Mouse (Mus musculus) MEL (cell line): ENCODE measurements at regions not wholly inside any gene's neighbourhood (a gene's known extent, or its start where the extent isn't known, plus 50 kb on each side); places are given as distances from the start of the nearest gene placed in this dataset.

Experiments
- CTCF ChIP-seq, 3 experiments: IDR thresholded peaks in 2 of 3; conservative IDR thresholded peaks in 1 of 3; 2 replicates each; pipeline ENCODE4 v1.5.1; 2011 to 2012; ENCODE audit warnings: low read length in 3 of 3, low read depth in 2 of 3, mild to moderate bottlenecking in 2 of 3, improper control_type of control experiment in 1 of 3, inconsistent platforms in 1 of 3, mixed read lengths in 1 of 3, moderate library complexity in 1 of 3; ENCODE audit not compliant: control insufficient read depth in 1 of 3, insufficient read depth in 1 of 3, poor library complexity in 1 of 3, severe bottlenecking in 1 of 3
- MAX ChIP-seq: IDR thresholded peaks from 2 replicates; pipeline ENCODE4 v1.6.1; 2011; ENCODE audit warnings: low read length, improper control_type of control experiment
- MYB ChIP-seq: IDR thresholded peaks from 2 replicates; pipeline ENCODE4 v1.6.1; 2011; ENCODE audit warnings: mild to moderate bottlenecking, low read depth, low read length, improper control_type of control experiment

DNA sequence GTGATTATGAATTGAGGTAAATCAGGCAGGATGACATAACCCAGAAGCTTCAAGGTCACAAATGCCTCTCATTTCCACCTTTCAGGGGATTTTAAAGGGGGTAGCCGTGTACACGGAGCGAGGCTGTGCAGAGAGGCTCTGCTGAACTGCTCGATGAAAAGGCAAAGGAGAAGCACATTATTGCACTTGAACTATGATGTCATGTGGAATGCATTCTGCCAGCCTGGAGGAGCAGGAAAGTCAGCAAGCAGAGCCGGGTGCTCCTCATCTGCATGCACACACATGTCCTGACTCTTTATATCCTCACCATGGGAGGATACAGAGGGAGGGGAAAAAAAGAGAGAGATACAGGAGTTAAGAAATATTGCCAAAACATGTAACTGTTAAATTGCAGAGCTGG lies 434.1 kb downstream of the Epha4 start:
- TF ChIP-seq CTCF (IDR thresholded peaks at IDR 0.05 in 2 of 3, conservative IDR thresholded peaks at IDR 0.05 in 1 of 3; ENCODE audit: control insufficient read depth in 1 of 3, insufficient read depth in 1 of 3, low read depth in 2 of 3, low read length in 3 of 3, poor library complexity in 1 of 3, severe bottlenecking in 1 of 3) (no peak), MAX (no peak), MYB (no peak)
